Mouse (Mus musculus) heart, adult 2 months (tissue): ENCODE results near the gene Pdk2.

ENCODE experiments used
- CTCF ChIP-seq: fragments of 200-600 bp; IDR thresholded peaks from 2 replicates; pipeline ENCODE4 v1.8.1; 2022; ENCODE audit warnings: antibody characterized with exemption, mild to moderate bottlenecking, moderate library complexity
- EP300 ChIP-seq: fragments of 200-500 bp; IDR thresholded peaks from 2 replicates; pipeline ENCODE4 v1.6.1; 2011; ENCODE audit warnings: low read depth, low read length, control low read depth; ENCODE audit not compliant: insufficient read depth
- POLR2A ChIP-seq: fragments of 200-500 bp; IDR thresholded peaks from 2 replicates; pipeline ENCODE4 v1.6.1; 2011; ENCODE audit warnings: mild to moderate bottlenecking, low read depth, low read length, control low read depth; ENCODE audit not compliant: insufficient read depth

GRCm38 (mm10) chr11:95074694-95075093 lies 33.5 kb upstream of the Pdk2 start:
- TF ChIP-seq CTCF (no peak), POLR2A (no peak), EP300 (no peak)
